Mouse (Mus musculus) kidney, adult 2 months (tissue): ENCODE measurements around the gene Catsperz.

Experiments
- CTCF ChIP-seq: fragments of 200-500 bp; conservative IDR thresholded peaks from 2 replicates; pipeline ENCODE4 v1.5.1; 2011; ENCODE audit warnings: low read depth, mild to moderate bottlenecking, control low read depth, low read length, moderate library complexity, mixed read lengths; ENCODE audit not compliant: insufficient read depth, insufficient read length
- POLR2A ChIP-seq: fragments of 200-500 bp; IDR thresholded peaks from one replicate; pipeline ENCODE4 v1.6.1; 2011; ENCODE audit warnings: low read depth, low read length, control low read depth

GRCm38 (mm10) chr19:6972247-6972917 lies 47.2 kb upstream of the Catsperz start:
- no peak for TF ChIP-seq CTCF
- TF ChIP-seq POLR2A, result no peak
